Mouse (Mus musculus): Measurements from ENCODE around the gene Gss. TPM values are rescaled to one million over a fixed set of nuclear protein-coding genes. Genes with fewer than 3 reads are reported as not detected.

The Gss gene
- 1.3 TPM for polyA plus RNA-seq (2014; fragmentation: Illumina TruSeq; extraction: RNeasy Lipid Tissue Mini Kit (QIAGEN cat#74804))

DNA sequence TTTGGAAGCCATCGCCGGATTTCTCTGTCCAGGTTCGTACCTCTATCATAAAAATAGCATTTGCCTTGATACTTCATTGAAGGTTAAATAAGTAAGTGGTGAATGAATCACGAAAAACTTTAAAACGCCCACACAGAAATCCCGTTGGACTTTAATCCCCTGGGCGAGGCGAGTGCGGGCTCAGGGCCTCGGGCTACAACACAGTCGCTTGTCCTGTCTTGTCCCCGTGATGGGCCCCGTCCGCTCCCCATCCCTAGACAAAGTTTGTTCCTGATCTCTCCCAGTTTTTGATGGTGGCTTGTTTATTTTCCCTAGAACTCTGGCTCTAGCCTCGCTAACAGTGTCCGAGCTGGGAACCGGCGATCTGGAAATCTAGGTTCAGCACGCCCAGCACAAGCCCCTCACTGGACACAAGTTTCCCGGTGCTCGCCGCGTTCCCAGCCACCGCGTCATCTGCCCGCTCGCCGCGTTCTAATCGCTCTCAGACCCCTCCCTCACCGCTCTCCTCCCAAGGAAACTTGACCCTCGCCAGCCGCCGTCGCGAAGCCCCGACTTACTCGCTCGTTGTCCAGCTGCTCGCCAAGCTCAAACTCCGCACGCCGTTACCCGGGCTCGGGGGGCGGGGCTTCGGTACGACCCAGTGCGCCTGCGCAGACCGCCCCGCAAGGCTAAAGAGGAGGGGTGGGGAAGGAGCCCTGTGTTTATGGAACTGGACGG is at the start of gene Gss:
Gene Gss (minus strand): TSS at position 674 of the 717 bp plus-strand sequence.

DNA sequence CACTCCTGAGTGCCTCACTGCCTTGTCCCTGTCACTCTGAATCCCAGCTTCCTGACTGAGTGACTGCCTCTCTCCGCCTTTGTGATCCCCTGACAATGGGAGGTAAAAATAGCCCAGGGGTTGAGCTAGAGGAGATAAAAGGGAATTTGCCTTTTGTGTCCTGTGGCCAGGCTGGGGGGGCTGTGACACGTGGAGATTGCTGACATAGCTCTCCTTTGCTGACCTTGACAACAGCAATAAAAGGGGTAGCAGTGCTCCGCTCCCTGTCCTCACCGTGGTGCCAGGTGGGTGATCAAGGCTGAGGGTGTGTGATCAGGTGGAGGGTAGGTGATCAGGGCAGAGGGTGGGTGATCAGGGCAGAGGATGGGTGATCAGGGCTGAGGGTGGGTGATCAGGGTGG is 18.4 kb upstream of the Gss start, which contains the start of gene Myh7b:
Gene Myh7b (plus strand): TSS at position 235 of the 400 bp plus-strand sequence.

DNA sequence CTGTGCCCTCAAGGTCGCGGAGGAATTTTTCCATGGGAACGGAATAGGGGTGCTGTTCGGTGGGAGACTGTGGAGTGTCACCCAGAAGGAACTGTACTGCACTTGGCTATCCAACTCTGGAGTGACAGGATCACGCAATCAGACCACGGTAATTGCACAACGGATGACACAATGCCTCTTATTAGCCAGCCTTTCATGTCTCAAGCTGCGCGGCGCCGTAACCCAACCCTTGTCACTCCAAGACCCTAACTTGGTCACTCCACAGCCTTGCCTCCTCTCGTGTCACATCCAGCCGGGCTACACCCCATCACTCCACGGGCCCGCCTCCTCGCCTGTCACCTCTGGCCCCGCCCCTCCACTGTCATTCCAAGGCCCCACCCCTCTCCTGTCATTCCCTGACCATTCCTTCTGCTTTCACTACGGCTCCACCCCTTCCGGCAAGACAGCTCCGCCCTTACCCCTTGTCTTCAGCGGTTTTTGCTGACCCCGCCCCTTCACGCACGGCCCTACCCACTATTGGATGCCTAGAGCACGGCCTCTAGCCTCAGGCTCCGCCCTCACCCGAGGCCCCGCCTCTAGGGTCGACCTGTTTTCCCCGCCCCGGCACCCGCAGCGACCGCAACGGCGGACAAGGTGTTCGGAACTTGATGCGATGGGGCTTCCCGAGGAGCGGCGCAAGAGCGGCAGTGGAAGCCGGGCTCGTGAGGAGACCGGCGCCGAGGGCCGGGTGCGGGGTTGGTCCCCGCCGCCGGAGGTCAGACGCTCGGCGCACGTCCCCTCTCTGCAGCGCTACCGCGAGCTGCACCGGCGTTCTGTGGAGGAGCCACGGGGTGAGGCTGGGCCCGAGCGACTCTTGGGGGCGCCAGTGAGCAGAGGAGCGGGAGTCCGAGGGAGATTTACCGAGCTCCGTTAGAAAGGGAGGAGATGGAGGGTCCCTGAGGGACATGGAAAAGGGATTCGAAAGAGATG is 74.9 kb downstream of the Gss start, which contains the start of the genes Acss2 and Ggt7:
Gene Acss2 (plus strand): TSS at position 494 of the 969 bp plus-strand sequence.
Gene Ggt7 (minus strand): TSS at position 783 of the 969 bp plus-strand sequence.

Other genes with a start within 250 kb of the Gss start
- gene Pigu, start 235.4 kb downstream of the Gss start, polyA plus RNA-seq (2014; fragmentation: Illumina TruSeq; extraction: RNeasy Lipid Tissue Mini Kit (QIAGEN cat#74804)): 84.2 TPM
- gene Trp53inp2, start 211.8 kb downstream of the Gss start, polyA plus RNA-seq (2014; fragmentation: Illumina TruSeq; extraction: RNeasy Lipid Tissue Mini Kit (QIAGEN cat#74804)): 73.9 TPM
- gene Ncoa6, start 118.9 kb downstream of the Gss start, polyA plus RNA-seq (2014; fragmentation: Illumina TruSeq; extraction: RNeasy Lipid Tissue Mini Kit (QIAGEN cat#74804)): 78.7 TPM
- gene Acss2, start 74.9 kb downstream of the Gss start, polyA plus RNA-seq (2014; fragmentation: Illumina TruSeq; extraction: RNeasy Lipid Tissue Mini Kit (QIAGEN cat#74804)): 8.0 TPM
- not detected for gene Ggt7, start 74.6 kb downstream of the Gss start, polyA plus RNA-seq (2014; fragmentation: Illumina TruSeq; extraction: RNeasy Lipid Tissue Mini Kit (QIAGEN cat#74804))
- gene Myh7b, start 18.4 kb upstream of the Gss start, polyA plus RNA-seq (2014; fragmentation: Illumina TruSeq; extraction: RNeasy Lipid Tissue Mini Kit (QIAGEN cat#74804)): not detected
- gene Trpc4ap, start 99.6 kb upstream of the Gss start, polyA plus RNA-seq (2014; fragmentation: Illumina TruSeq; extraction: RNeasy Lipid Tissue Mini Kit (QIAGEN cat#74804)): 133 TPM
- 8.2 TPM for gene Edem2, start 136.7 kb upstream of the Gss start, polyA plus RNA-seq (2014; fragmentation: Illumina TruSeq; extraction: RNeasy Lipid Tissue Mini Kit (QIAGEN cat#74804))
- gene Gm17581, start 143.1 kb upstream of the Gss start, polyA plus RNA-seq (2014; fragmentation: Illumina TruSeq; extraction: RNeasy Lipid Tissue Mini Kit (QIAGEN cat#74804)): not detected
- 5.0 TPM for gene Procr, start 158.3 kb upstream of the Gss start, polyA plus RNA-seq (2014; fragmentation: Illumina TruSeq; extraction: RNeasy Lipid Tissue Mini Kit (QIAGEN cat#74804))
- not detected for gene Mmp24, start 182.5 kb upstream of the Gss start, polyA plus RNA-seq (2014; fragmentation: Illumina TruSeq; extraction: RNeasy Lipid Tissue Mini Kit (QIAGEN cat#74804))
- 19.0 TPM for gene BC029722, start 226.6 kb upstream of the Gss start, polyA plus RNA-seq (2014; fragmentation: Illumina TruSeq; extraction: RNeasy Lipid Tissue Mini Kit (QIAGEN cat#74804))
- 9.6 TPM for gene Eif6, start 234.1 kb upstream of the Gss start, polyA plus RNA-seq (2014; fragmentation: Illumina TruSeq; extraction: RNeasy Lipid Tissue Mini Kit (QIAGEN cat#74804))
- not detected for gene Fam83c, start 242.0 kb upstream of the Gss start, polyA plus RNA-seq (2014; fragmentation: Illumina TruSeq; extraction: RNeasy Lipid Tissue Mini Kit (QIAGEN cat#74804))